Mouse (Mus musculus): ENCODE measurements around the gene Pcsk5. TPM values are rescaled to one million over a fixed set of nuclear protein-coding genes. Genes with fewer than 3 reads are reported as not detected.

Gene Pcsk5
- polyA plus RNA-seq, 1 experiment from 2014 or later = 20.1 TPM

DNA sequence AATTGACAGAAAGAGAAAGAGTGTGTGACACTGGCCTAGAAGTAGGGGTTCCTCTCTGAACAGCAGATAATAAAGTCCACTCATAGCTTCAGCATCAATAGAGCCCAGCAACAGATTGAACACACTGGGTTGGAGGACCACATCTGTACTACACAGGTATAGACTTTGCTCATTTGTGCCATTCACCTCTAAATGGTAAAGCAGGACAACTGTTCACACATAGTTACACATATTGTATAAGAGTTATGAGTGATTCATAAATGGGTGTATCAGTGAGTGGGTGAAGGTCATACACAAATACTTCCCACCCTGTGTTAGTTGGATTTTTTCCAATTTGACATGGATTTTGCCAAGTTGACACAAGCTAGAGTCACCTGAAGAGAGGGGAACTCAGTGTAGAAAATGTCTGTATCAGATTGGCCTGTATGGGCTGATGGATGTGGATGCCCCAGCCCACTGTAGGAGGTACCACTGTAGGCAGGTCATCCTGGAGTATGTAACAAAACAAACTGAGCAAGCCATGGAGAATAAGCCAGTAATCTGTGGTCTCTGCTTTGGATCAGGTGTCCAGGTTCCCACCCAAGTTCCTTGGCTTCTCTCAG, 104.7 kb downstream of the Pcsk5 start:
- H3K4me3 ChIP-seq (replicated peaks) = no peak overlapping the region
- no peaks in the 10 kb centered on the region for H3K27me3 ChIP-seq
- no peak overlapping the region for H3K4me2 ChIP-seq
- H3K4me1 ChIP-seq (replicated peaks) = 0 out of 2 replicates have a peak, but pooled peaks cover 3% of the 10 kb centered on the region
- 0 out of 2 replicates have a peak, but pooled peaks cover 4% of the 10 kb centered on the region for H3K36me3 ChIP-seq
- H3K9me3 ChIP-seq = no peaks in the 10 kb centered on the region
- no peak overlapping the region for H3K27ac ChIP-seq
- ATAC-seq (ENCODE audit: insufficient number of reproducible peaks, insufficient read depth, low FRiP score, low TSS enrichment, low read depth) = no peak
- no peak overlapping the region for H3K9ac ChIP-seq (replicated peaks)

DNA sequence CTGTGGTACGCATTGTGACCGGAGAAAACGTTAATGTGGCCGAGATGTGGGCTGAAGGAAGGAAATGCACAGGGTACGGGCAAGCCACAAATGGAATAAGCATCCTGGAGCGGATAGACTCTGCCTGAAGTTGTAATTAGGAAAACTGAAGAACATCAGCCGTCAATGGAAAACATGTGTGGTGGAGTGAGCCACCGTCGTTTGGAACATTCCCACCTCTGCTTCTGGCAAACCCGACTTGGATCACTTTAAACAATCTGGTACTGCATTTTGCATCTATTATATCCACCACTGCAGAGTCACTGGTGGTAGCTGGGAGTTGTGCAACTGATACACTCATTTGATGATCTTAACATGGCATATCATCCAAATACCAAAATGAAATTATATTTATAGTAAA, 120.4 kb downstream of the Pcsk5 start:
- ATAC-seq (ENCODE audit: insufficient number of reproducible peaks, insufficient read depth, low FRiP score, low TSS enrichment, low read depth) = no peak
- no peak overlapping the region for H3K4me3 ChIP-seq (replicated peaks)
- no peaks in the 10 kb centered on the region for H3K9me3 ChIP-seq
- H3K27me3 ChIP-seq = no peaks in the 10 kb centered on the region
- H3K27ac ChIP-seq = no peak overlapping the region
- H3K9ac ChIP-seq (replicated peaks) = no peak overlapping the region
- 19% methylated on average over 10 of the region's 10 CpGs for WGBS
- H3K36me3 ChIP-seq = peaks cover 6% of the 10 kb centered on the region; the same call in 1 of the 2 replicates
- H3K4me1 ChIP-seq (replicated peaks) = peaks cover 9% of the 10 kb centered on the region; the same call in 1 of the 2 replicates
- H3K4me2 ChIP-seq = no peak overlapping the region

DNA sequence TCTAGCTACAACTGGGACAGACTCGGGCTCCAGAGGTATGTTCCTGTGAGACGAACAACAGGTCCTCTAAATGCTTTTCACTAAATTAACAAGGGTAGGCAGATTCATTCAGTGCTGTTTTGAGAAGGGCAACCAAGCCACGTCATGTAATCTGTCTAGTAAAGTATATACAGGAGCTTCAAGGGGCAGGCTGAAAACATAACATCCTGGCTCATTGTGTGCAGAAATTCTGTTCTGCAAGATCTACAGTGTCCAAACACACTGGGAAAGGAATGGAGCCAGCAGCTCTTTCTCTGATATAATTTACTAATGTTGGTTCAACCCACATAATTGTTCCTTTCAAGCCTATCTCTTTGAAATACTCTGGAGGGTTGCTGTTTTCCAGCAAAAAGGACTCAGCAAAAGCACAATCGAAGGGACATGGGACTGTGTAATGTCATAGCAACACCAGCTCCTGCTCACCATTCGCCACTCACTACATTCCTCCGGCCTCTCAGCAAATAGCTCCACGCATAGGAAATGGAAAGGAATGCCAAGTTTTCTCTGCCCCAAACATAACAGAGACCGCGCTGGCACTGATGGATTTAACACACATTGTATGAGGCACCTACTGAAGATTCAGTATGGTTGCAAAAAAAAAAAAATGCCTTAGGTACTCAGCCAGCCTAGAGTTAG, 122.0 kb downstream of the Pcsk5 start:
- Histone ChIP-seq H3K4me2 (no peak overlapping the region), H3K4me1 (replicated peaks) (peaks cover 9% of the 10 kb centered on the region; the same call in 1 of the 2 replicates), H3K9ac (replicated peaks) (no peak overlapping the region), H3K36me3 (peaks cover 20% of the 10 kb centered on the region), H3K4me3 (replicated peaks) (no peak overlapping the region), H3K27ac (no peak overlapping the region), H3K9me3 (no peaks in the 10 kb centered on the region), H3K27me3 (no peaks in the 10 kb centered on the region)
- 71% methylated on average over 9 of the region's 9 CpGs for WGBS
- no peak for ATAC-seq (ENCODE audit: insufficient number of reproducible peaks, insufficient read depth, low FRiP score, low TSS enrichment, low read depth)

DNA sequence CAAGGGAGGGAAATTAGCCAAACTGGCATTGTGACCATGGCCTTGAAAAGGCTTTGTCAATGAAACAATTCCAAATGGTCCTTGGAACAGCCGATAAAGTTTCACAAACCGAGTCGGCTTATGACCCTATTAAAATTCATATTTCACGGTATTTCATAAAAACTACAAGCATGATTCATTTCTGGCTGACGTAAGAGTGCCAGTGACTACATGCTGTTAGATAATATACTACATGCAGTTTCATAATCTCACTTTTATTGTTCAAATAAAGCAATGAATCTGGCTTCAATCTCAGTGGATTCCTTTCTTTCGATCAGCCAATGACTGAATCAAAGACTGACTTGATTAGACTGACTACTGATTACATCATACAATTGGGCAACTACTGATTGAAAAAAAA, 145.8 kb downstream of the Pcsk5 start:
- H3K4me1 ChIP-seq (replicated peaks) = no peaks in the 10 kb centered on the region
- H3K4me3 ChIP-seq (replicated peaks) = no peak overlapping the region
- no peak overlapping the region for H3K9ac ChIP-seq (replicated peaks)
- no peak overlapping the region for H3K4me2 ChIP-seq
- H3K36me3 ChIP-seq = no peaks in the 10 kb centered on the region
- no peaks in the 10 kb centered on the region for H3K9me3 ChIP-seq
- ATAC-seq (ENCODE audit: insufficient number of reproducible peaks, insufficient read depth, low FRiP score, low TSS enrichment, low read depth) = no peak
- H3K27ac ChIP-seq = no peak overlapping the region
- no peaks in the 10 kb centered on the region for H3K27me3 ChIP-seq
- WGBS = 90% methylated on average over 6 of the region's 6 CpGs

DNA sequence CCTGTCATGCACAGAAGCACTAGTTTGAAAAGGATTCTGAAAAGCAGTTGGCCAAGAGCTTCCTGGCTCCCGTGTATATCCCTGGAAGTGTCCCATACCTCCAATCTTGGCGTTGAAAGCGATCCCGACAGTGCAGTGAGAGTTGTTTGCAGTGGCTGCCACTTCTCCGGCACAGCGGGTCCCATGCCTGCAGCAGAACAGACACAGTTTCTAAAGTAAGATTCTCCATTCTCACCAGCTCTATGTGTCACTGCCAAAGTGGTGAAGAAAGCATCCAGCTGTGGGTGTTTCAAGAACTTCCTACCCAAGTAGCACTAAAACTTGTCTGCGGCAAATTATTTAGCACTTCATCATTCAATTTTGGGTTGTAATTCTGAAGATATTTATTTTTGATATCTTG, 159.1 kb downstream of the Pcsk5 start:
- H3K4me3 ChIP-seq (replicated peaks) = no peak overlapping the region
- H3K4me2 ChIP-seq = no peak overlapping the region
- WGBS = 84% methylated on average over 7 of the region's 7 CpGs
- H3K27me3 ChIP-seq = no peaks in the 10 kb centered on the region
- H3K36me3 ChIP-seq = peaks cover 14% of the 10 kb centered on the region
- no peak overlapping the region for H3K9ac ChIP-seq (replicated peaks)
- no peaks in the 10 kb centered on the region for H3K9me3 ChIP-seq
- no peak for ATAC-seq (ENCODE audit: insufficient number of reproducible peaks, insufficient read depth, low FRiP score, low TSS enrichment, low read depth)
- H3K4me1 ChIP-seq (replicated peaks) = no peaks in the 10 kb centered on the region
- H3K27ac ChIP-seq = no peak overlapping the region

DNA sequence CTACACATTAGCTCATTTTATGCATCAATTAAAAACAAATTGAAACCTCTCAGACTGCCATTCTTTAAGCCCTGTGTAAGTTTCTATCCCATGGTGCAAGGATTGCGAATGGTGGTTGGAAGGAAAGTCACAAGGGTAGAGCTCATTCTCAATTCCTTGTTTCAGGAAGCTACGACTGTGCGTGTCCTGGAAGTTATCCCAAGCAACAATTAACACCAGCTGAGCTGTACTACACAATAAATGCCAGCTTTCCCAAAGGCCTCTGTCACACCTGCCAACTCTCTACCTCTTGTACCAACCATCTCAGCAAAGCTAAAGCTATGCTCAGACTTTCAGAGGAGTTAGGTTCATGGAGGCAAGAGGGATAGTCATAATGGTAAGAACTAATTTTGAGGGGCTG, 174.8 kb downstream of the Pcsk5 start:
- ATAC-seq (ENCODE audit: insufficient number of reproducible peaks, insufficient read depth, low FRiP score, low TSS enrichment, low read depth) = no peak

DNA sequence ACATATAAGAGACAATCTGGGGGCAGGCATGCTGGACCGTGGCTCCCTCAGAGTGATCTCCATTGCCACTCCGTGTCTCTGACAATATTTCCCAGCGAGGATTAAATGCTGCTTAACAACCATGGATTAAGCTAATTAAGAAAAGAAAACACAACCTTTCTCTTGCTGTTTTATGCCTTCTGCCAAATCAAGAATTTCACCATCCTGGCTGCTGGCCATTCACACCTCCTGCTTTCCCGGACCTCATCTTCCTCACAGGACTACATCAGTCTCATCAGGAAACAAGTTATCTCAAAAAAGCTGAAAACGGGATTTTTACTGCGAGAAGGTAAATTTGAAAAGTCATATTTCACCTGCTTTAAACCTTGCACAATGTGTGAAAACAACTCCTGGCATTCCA, 175.2 kb downstream of the Pcsk5 start:
- H3K4me3 ChIP-seq (replicated peaks) = no peak overlapping the region

More for the DNA sequence above, 174.8 kb downstream of the Pcsk5 start:
- H3K4me1 ChIP-seq (replicated peaks) = peaks cover 28% of the 10 kb centered on the region
- H3K4me3 ChIP-seq (replicated peaks) = no peak overlapping the region
- no peak overlapping the region for H3K9ac ChIP-seq (replicated peaks)
- no peak overlapping the region for H3K27ac ChIP-seq
- no peaks in the 10 kb centered on the region for H3K9me3 ChIP-seq
- no peaks in the 10 kb centered on the region for H3K36me3 ChIP-seq
- 55% methylated on average over 3 of the region's 3 CpGs for WGBS
- peaks cover 14% of the 10 kb centered on the region for H3K27me3 ChIP-seq
- H3K4me2 ChIP-seq = no peak overlapping the region

DNA sequence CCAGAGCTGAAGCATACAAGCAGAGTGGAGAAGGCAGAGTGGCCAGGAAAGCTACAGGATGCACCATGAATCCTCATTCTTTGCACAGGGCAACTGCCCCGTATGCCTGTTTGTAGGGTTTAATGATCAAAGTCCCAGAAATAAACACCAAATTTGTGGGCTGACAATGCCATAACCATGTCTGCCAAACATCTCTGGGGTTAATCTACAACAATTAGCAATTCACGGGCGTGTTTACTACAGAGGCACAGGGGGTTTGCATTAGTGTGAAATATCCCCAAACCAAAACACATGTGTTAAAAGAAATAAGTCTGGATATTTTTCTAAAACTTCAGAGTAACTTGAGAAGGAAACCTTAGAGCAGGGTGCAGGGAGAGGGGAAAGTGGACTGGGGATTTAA, 178.1 kb downstream of the Pcsk5 start:
- H3K9me3 ChIP-seq = no peaks in the 10 kb centered on the region
- H3K4me3 ChIP-seq (replicated peaks) = no peak overlapping the region
- H3K27me3 ChIP-seq = peaks cover 29% of the 10 kb centered on the region
- 0 out of 2 replicates have a peak, but pooled peaks cover 3% of the 10 kb centered on the region for H3K36me3 ChIP-seq
- H3K4me1 ChIP-seq (replicated peaks) = peaks cover 28% of the 10 kb centered on the region
- 12% methylated on average over 3 of the region's 3 CpGs for WGBS
- no peak for ATAC-seq (ENCODE audit: insufficient number of reproducible peaks, insufficient read depth, low FRiP score, low TSS enrichment, low read depth)
- H3K27ac ChIP-seq = peak overlapping the region; percentile 74; the same call in 1 of the 2 replicates
- H3K9ac ChIP-seq (replicated peaks) = no peak overlapping the region
- H3K4me2 ChIP-seq = peak overlapping the region; percentile 10; the same call in 1 of the 2 replicates

More for the DNA sequence above, 175.2 kb downstream of the Pcsk5 start:
- Histone ChIP-seq H3K9me3 (no peaks in the 10 kb centered on the region), H3K4me2 (no peak overlapping the region), H3K36me3 (no peaks in the 10 kb centered on the region), H3K27me3 (peaks cover 16% of the 10 kb centered on the region), H3K4me1 (replicated peaks) (peaks cover 28% of the 10 kb centered on the region), H3K27ac (no peak overlapping the region), H3K9ac (replicated peaks) (no peak overlapping the region)
- no peak for ATAC-seq (ENCODE audit: insufficient number of reproducible peaks, insufficient read depth, low FRiP score, low TSS enrichment, low read depth)
- WGBS = 67% methylated on average over 6 of the region's 6 CpGs

DNA sequence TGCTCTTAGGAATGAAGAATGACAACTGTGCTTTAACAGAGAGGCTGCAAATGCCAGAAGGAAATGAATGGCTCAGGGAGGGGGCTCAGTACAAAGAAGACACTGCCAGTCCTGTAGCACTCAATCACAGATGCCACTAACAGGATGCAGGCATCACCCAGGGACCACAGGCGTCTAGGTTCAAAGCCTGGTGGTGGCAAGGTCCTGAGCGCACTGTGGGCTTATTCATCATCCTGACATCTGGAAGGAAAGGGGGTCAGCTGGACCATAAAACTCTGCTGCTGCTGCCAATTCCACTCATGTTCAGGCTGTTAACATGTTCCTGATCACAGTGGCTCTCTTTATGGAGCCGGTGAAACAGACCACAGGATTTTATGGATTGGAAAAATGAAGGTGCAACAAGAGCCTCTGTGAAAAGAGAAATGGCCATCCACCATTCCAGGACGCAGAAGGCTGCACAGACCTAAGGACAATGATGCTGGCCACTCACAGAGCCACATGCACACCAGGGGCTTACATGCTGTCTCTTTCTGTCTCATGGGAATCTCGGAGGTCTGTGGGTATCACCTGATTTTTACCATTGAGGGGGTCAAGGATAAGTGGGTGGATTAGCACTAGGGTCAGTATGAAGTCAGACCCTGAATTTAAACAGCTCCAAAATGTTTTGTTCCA, 186.5 kb downstream of the Pcsk5 start:
- H3K36me3 ChIP-seq = 0 out of 2 replicates have a peak, but pooled peaks cover 3% of the 10 kb centered on the region
- peaks cover 46% of the 10 kb centered on the region for H3K27me3 ChIP-seq
- peak; percentile 90 for ATAC-seq (ENCODE audit: insufficient number of reproducible peaks, insufficient read depth, low FRiP score, low TSS enrichment, low read depth)
- H3K4me3 ChIP-seq (replicated peaks) = no peak overlapping the region
- no peak overlapping the region for H3K4me2 ChIP-seq
- H3K9me3 ChIP-seq = no peaks in the 10 kb centered on the region
- peak overlapping the region; percentile 60; the same call in 1 of the 2 replicates for H3K27ac ChIP-seq
- no peak overlapping the region for H3K9ac ChIP-seq (replicated peaks)
- peaks cover 29% of the 10 kb centered on the region for H3K4me1 ChIP-seq (replicated peaks)
- WGBS = 6% methylated on average over 5 of the region's 5 CpGs

DNA sequence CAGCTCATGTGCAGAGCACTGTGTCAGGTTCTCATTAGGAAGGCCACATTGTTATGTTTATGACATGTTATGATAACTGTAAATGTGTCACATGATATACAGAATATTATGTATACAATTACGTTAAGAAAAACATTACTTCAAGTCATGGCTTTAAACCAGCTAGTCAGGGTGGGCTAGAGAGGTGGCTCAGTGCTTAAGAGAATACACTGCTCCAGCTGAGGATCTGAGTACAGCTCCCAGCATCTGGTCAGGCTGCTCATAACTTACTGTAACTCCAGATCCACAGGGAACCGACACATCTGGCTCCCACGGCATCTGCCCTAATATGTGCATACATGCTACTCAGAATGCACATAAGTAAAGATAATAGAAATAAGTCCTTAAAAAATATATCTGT, 187.5 kb downstream of the Pcsk5 start:
- H3K36me3 ChIP-seq = 0 out of 2 replicates have a peak, but pooled peaks cover 3% of the 10 kb centered on the region
- no peak overlapping the region for H3K9ac ChIP-seq (replicated peaks)
- no peak overlapping the region for H3K27ac ChIP-seq
- peaks cover 43% of the 10 kb centered on the region for H3K27me3 ChIP-seq
- H3K4me1 ChIP-seq (replicated peaks) = peaks cover 29% of the 10 kb centered on the region
- 36% methylated on average over 3 of the region's 3 CpGs for WGBS
- no peaks in the 10 kb centered on the region for H3K9me3 ChIP-seq
- no peak overlapping the region for H3K4me2 ChIP-seq
- H3K4me3 ChIP-seq (replicated peaks) = no peak overlapping the region
- ATAC-seq (ENCODE audit: insufficient number of reproducible peaks, insufficient read depth, low FRiP score, low TSS enrichment, low read depth) = no peak

DNA sequence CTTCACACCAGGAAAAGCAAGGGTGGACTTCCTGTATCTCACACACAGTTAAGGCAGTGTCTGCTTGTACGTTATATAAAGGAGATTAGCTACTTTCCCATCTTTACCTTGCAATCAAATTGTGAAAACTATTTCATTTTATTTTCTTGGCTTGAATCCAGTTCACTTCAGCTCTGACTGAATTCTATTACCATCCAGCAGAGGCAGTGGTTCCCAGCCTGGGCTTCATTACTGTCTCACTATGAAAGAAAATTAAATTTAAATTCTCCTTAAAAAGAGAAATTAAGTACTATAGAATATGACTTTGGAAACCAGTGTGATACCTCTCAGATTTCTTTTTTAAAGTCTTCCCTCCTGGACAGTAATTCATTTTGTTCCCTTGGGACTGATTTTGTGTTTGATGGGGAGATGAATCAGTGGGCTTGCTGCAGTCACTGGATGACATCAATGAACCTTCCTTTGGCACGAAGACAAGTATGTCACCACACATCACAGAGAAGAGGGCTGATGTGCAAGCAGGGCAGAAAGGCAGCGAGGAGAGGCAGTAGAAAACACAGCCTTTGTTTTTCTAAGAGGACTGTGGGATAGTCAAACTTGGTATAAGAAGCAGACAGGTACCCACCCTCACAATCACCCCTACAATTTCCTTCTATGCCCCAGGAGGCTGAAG, 194.2 kb downstream of the Pcsk5 start:
- Histone ChIP-seq H3K27ac (no peak overlapping the region), H3K9me3 (no peaks in the 10 kb centered on the region), H3K4me1 (replicated peaks) (no peaks in the 10 kb centered on the region), H3K4me3 (replicated peaks) (no peak overlapping the region), H3K27me3 (peaks cover 18% of the 10 kb centered on the region; the same call in 1 of the 2 replicates), H3K9ac (replicated peaks) (no peak overlapping the region), H3K36me3 (peaks cover 6% of the 10 kb centered on the region; the same call in 1 of the 2 replicates), H3K4me2 (no peak overlapping the region)
- WGBS = 71% methylated on average over 3 of the region's 3 CpGs
- ATAC-seq (ENCODE audit: insufficient number of reproducible peaks, insufficient read depth, low FRiP score, low TSS enrichment, low read depth) = no peak
